Mouse (Mus musculus) intestine, embryonic 14.5 days (tissue): Measurements from ENCODE around the gene Crkl. TPM values are rescaled to one million over a fixed set of nuclear protein-coding genes. Genes with fewer than 3 reads are reported as not detected.

Experiments
- ATAC-seq: fragments of 200-750 bp; cut with Nextera tagmentation; replicated peaks from 2 replicates; pipeline ENCODE4 v1.8.0; 2017; ENCODE audit warnings: low read depth, moderate number of reproducible peaks, moderate TSS enrichment, moderate library complexity; ENCODE audit not compliant: low FRiP score, low TSS enrichment
- DNase-seq: peaks from one replicate; pipeline ENCODE4 v3.0.0-alpha.2; 2018; ENCODE audit warnings: low spot score
- H3K27ac ChIP-seq: fragments of 300-500 bp; sonication (generic); 2 replicates; pipeline ENCODE4 v1.5.1; 2014; ENCODE audit warnings: low read depth, mild to moderate bottlenecking, control low read depth
- H3K27me3 ChIP-seq: fragments of 300-500 bp; sonication (generic); replicated peaks from 2 replicates; pipeline ENCODE4 v1.6.1; 2014; ENCODE audit warnings: low read length, control low read depth; ENCODE audit not compliant: control insufficient read depth, insufficient read depth
- H3K36me3 ChIP-seq: fragments of 300-500 bp; sonication (generic); 2 replicates; pipeline ENCODE4 v1.6.1; 2014; ENCODE audit warnings: low read length, control low read depth; ENCODE audit not compliant: control insufficient read depth, insufficient read depth
- H3K4me1 ChIP-seq: fragments of 300-500 bp; sonication (generic); replicated peaks from 2 replicates; pipeline ENCODE4 v1.6.1; 2014; ENCODE audit warnings: low read length, control low read depth, mixed read lengths; ENCODE audit not compliant: control insufficient read depth, insufficient read depth
- H3K4me2 ChIP-seq: fragments of 300-500 bp; sonication (generic); 2 replicates; pipeline ENCODE4 v1.6.1; 2014; ENCODE audit warnings: low read length
- H3K4me3 ChIP-seq: fragments of 300-500 bp; sonication (generic); 2 replicates; pipeline ENCODE4 v1.5.1; 2014; ENCODE audit warnings: low read depth, low read length, control low read depth, mixed read lengths
- H3K9ac ChIP-seq: fragments of 300-500 bp; sonication (generic); 2 replicates; pipeline ENCODE4 v1.6.1; 2014; ENCODE audit warnings: mild to moderate bottlenecking, low read length
- H3K9me3 ChIP-seq: fragments of 300-500 bp; sonication (generic); 2 replicates; pipeline ENCODE4 v1.6.1; 2016; ENCODE audit warnings: low read length, control low read depth; ENCODE audit not compliant: control insufficient read depth
- WGBS: fragments of 180-500 bp; shearing (Covaris S2); extraction: QIAGEN DNeasy Blood & Tissue Kit; methylation state at CpG from one replicate; pipeline ENCODE4 v1.1.7; 2014; 5-methylcytosine and 5-hydroxymethylcytosine counted together
- polyA plus RNA-seq: library from polyadenylated mRNA; unstranded; fragments of >200 nt; fragmentation: Nextera tagmentation; extraction: Ambion mirVana; gene quantifications from 2 replicates; pipeline ENCODE4 v1.2.1, GENCODE M21; 2014

Gene Crkl
- polyA plus RNA-seq, 1 experiment from 2014 or later = 56.4 TPM

GRCm38 (mm10) chr16:17529981-17530586 is 78.3 kb downstream of the Crkl start:
- Histone ChIP-seq H3K27me3 (no peaks in the 10 kb centered on the region), H3K4me2 (peak overlapping the region; percentile 87), H3K36me3 (peaks cover 43% of the 10 kb centered on the region), H3K4me3 (peak overlapping the region; percentile 60), H3K9me3 (no peaks in the 10 kb centered on the region), H3K9ac (peak overlapping the region; percentile 84), H3K4me1 (peaks cover 15% of the 10 kb centered on the region), H3K27ac (peak overlapping the region; percentile 97)
- DNase-seq = no peak
- WGBS = 13% methylated on average over 17 of the region's 17 CpGs
- ATAC-seq = no peak

- under 1% methylated on average over 67 of the region's 67 CpGs for WGBS
- Histone ChIP-seq H3K9ac (peak within 1 kb of the TSS; percentile 84), H3K27ac (peak within 1 kb of the TSS; percentile 97), H3K4me1 (peaks cover 15% of the 10 kb centered on the region), H3K4me2 (peak within 1 kb of the TSS; percentile 87), H3K9me3 (no peaks in the 10 kb centered on the region), H3K36me3 (peaks cover 36% of the 10 kb centered on the region), H3K27me3 (no peaks in the 10 kb centered on the region), H3K4me3 (peak within 1 kb of the TSS; percentile 60)
- peak; percentile 95 for ATAC-seq
- peak; percentile 99 for DNase-seq
These were observed 79.0 kb downstream of the Crkl start, which contains the start of gene Thap7 for GRCm38 (mm10) chr16:17530640-17531288. Gene Thap7 (minus strand): TSS chr16:17531136.

- ATAC-seq (no peak), DNase-seq (no peak)
- Histone ChIP-seq H3K27me3 (no peaks in the 10 kb centered on the region), H3K9me3 (no peaks in the 10 kb centered on the region), H3K27ac (no peak overlapping the region), H3K4me2 (no peak overlapping the region), H3K4me1 (peaks cover 15% of the 10 kb centered on the region), H3K9ac (no peak overlapping the region), H3K36me3 (peaks cover 21% of the 10 kb centered on the region), H3K4me3 (no peak overlapping the region)
- 59% methylated on average over 4 of the region's 4 CpGs for WGBS
These were observed 80.5 kb downstream of the Crkl start for GRCm38 (mm10) chr16:17532271-17532670.

GRCm38 (mm10) chr16:17532676-17533329 is 81.0 kb downstream of the Crkl start:
- no peak overlapping the region for H3K4me2 ChIP-seq
- WGBS = 70% methylated on average over 14 of the region's 14 CpGs
- H3K27ac ChIP-seq = no peak overlapping the region

GRCm38 (mm10) chr16:17536584-17536983 is 84.8 kb downstream of the Crkl start:
- no peak for DNase-seq
- H3K4me1 ChIP-seq = peaks cover 4% of the 10 kb centered on the region
- 87% methylated on average over 3 of the region's 3 CpGs for WGBS
- no peak overlapping the region for H3K27ac ChIP-seq
- H3K36me3 ChIP-seq = no peaks in the 10 kb centered on the region
- no peak overlapping the region for H3K4me2 ChIP-seq
- no peak for ATAC-seq
- H3K4me3 ChIP-seq = no peak overlapping the region
- no peaks in the 10 kb centered on the region for H3K9me3 ChIP-seq
- no peak overlapping the region for H3K9ac ChIP-seq
- H3K27me3 ChIP-seq = no peaks in the 10 kb centered on the region

More at GRCm38 (mm10) chr16:17532676-17533329, 81.0 kb downstream of the Crkl start:
- peaks cover 16% of the 10 kb centered on the region for H3K36me3 ChIP-seq
- no peaks in the 10 kb centered on the region for H3K27me3 ChIP-seq
- H3K4me3 ChIP-seq = no peak overlapping the region
- DNase-seq (no peak), ATAC-seq (no peak)
- H3K4me1 ChIP-seq = peaks cover 15% of the 10 kb centered on the region
- H3K9me3 ChIP-seq = no peaks in the 10 kb centered on the region
- no peak overlapping the region for H3K9ac ChIP-seq

Other genes with a start within 250 kb of the Crkl start
- gene Ube2l3, start 249.3 kb upstream of the Crkl start, polyA plus RNA-seq = 341 and 345 TPM in 2 replicates
- 0.50 and 0.60 TPM in 2 replicates for gene Rimbp3, start 243.4 kb upstream of the Crkl start, polyA plus RNA-seq
- gene Hic2, start 218.4 kb upstream of the Crkl start, polyA plus RNA-seq = 5.0 and 5.3 TPM in 2 replicates
- gene Tmem191c, start 175.9 kb upstream of the Crkl start, polyA plus RNA-seq = 9.0 and 10.8 TPM in 2 replicates
- gene Serpind1, start 120.6 kb upstream of the Crkl start, polyA plus RNA-seq = 0.19 and 0.22 TPM in 2 replicates
- 6.0 and 6.5 TPM in 2 replicates for gene Snap29, start 46.0 kb upstream of the Crkl start, polyA plus RNA-seq
- gene Pi4ka, start 45.7 kb upstream of the Crkl start, polyA plus RNA-seq = 38.0 and 38.7 TPM in 2 replicates
- gene Aifm3, start 37.6 kb downstream of the Crkl start, polyA plus RNA-seq = 3.2 and 3.3 TPM in 2 replicates
- gene Lztr1, start 56.7 kb downstream of the Crkl start, polyA plus RNA-seq = 71.0 and 80.9 TPM in 2 replicates
- 50.1 and 51.4 TPM in 2 replicates for gene Thap7, start 79.1 kb downstream of the Crkl start, polyA plus RNA-seq
- gene Lrrc74b, start 109.3 kb downstream of the Crkl start, polyA plus RNA-seq = 0.19 and 0.53 TPM in 2 replicates
- 0.60 and 0.79 TPM in 2 replicates for gene P2rx6, start 109.9 kb downstream of the Crkl start, polyA plus RNA-seq
- gene Slc7a4, start 131.2 kb downstream of the Crkl start, polyA plus RNA-seq = 10.8 and 15.6 TPM in 2 replicates
- gene Smpd4, start 167.4 kb downstream of the Crkl start, polyA plus RNA-seq = 43.0 and 43.7 TPM in 2 replicates
- gene Ccdc74a, start 194.5 kb downstream of the Crkl start, polyA plus RNA-seq = 2.3 and 4.1 TPM in 2 replicates